Mouse (Mus musculus) testis, adult 2 months (tissue): ENCODE measurements around the gene Gm45711.

Experiments
- CTCF ChIP-seq: fragments of 200-500 bp; IDR thresholded peaks from 2 replicates; pipeline ENCODE4 v1.5.1; 2012; ENCODE audit warnings: low read depth, mild to moderate bottlenecking, inconsistent platforms, low read length, moderate library complexity; ENCODE audit not compliant: control insufficient read depth, insufficient read depth, insufficient replicate concordance
- POLR2A ChIP-seq: fragments of 200-500 bp; IDR thresholded peaks from 2 replicates; pipeline ENCODE4 v1.6.1; 2012; ENCODE audit warnings: low read depth, mild to moderate bottlenecking, inconsistent platforms, low read length, moderate library complexity; ENCODE audit not compliant: control insufficient read depth

DNA sequence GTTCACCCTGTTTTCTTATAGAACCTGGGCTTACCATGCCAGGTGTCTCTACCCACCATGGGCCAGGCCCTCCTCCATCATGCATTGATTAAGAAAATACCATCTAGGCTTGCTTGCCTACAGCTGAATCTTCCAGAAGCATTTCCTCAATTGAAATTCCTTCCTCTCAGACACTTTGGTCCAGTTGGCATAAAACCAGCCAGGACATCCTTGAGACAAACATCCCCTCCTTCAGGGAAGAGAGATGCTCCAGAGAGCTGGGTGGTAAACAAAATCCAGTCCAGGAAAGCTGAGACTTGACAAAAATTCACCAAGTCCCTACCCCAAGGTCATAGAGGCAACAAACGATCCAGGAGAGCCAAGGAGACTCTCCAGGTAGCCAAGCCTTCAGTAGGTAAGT is 24.3 kb upstream of the Gm45711 start:
- no peak for TF ChIP-seq POLR2A
- no peak for TF ChIP-seq CTCF
